Mouse (Mus musculus): ENCODE results near the gene Gramd1a.

Gene Gramd1a

GRCm38 (mm10) chr7:31155296-31156033, at the start of gene Gramd1a:
TSS of gene Gramd1a (minus strand) at chr7:31155896.
- DNase-seq (ENCODE audit: low spot score): peak; percentile 48

- DNase-seq (ENCODE audit: low spot score): no peak
These were observed 40.1 kb upstream of the Gramd1a start for GRCm38 (mm10) chr7:31195591-31196307.

DNA sequence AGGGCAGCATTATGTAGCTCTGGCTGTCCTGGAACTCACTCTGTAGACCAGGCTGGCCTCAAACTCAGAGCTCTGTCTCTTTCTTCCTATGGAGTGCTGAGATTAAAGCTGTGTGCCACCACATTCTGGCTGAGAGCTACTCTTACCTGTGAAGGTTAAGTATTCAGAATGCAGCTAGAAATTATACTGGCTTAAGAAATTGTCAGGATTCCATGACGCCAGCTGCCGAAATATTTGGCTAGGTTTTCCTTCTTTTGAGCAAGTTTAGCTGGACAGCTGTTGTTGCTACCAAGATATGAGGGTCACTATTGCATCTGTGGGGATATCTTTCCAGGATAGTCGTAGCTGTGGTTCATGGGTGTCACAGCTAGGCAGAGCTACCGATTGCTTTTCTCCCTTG, 29.0 kb upstream of the Gramd1a start:
- DNase-seq (ENCODE audit: low spot score): no peak

DNA sequence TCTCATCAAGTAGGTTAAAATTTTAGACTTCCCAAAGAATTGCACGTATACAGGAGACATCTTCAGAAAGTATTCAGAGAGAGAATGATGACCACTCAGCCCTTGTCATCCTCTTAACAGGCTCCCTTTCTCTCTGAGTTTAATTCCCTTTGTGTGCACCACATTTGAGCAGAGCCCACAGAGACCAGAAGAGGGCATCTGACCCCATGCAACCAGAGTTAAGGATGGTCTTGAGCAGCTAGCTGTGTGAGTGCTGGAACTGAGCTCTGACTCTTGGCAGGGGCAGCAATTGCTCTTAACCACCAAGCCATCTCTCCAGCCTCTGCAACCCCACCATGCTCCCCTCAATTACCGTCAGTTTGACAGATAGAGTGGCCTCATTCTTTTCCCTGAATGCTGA, 27.2 kb upstream of the Gramd1a start:
- no peak for DNase-seq (ENCODE audit: low spot score)

DNA sequence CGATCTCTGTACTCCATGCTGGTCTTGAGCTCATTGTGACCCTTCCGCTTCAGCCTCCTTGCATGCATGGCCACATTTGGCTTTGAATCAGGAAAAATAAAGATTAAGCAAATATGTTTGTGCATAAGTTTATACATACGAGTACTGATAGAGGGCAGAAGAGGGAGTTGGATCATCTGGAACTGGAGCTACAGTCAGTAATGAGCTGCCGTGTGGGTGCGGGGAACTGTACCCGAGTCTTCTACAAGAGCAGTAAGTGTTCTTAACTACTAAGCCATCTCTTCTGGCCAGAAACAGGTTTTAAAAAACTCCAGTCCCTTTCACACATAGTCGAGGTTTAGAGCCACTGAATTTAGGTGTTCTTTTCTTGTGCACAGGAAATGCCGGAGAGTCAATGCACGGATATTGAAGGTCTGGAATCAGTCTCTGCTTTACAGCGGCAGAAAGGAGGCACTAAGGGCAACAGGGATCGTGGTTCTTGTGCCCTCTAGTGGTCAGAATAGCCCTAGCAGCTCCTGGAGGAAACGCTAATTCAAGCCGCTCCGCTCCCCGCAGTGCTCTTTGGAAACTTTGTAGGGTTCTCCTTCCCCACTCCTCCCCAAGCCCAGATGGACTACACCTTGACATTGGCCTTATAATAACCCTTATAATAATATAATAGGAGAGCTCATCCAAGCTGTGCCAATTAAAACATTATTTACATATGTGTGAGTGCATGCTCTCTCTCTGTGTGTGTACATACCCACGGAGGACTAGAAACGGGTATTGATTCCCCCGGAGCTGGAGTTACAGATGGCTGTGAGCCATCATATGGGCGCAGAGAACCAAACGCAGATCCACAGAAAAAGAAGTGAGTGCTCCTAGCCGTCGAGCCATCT, 21.4 kb upstream of the Gramd1a start:
- DNase-seq (ENCODE audit: low spot score): peak; percentile 62

- no peak for DNase-seq (ENCODE audit: low spot score)
These were observed 19.4 kb upstream of the Gramd1a start for GRCm38 (mm10) chr7:31175096-31175495.

DNA sequence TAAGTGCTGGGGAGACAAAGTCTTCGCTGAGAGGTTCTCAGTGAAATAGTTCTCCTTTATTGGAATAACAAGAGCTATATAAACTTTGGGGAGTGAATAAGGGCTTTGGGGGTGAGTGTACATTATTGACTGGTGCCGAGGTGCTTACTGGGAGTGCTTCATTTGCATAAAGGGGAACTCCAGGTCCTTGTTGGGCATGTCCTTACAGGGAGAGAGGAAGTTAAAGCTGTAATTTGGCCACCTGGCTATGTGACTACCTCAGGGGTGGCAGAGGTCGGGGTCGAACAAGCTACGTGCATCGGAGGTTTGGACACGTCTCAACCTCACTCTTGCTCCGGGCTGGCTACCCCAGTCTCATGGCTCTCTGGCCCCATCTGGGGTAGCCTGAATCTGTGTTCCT, 18.8 kb upstream of the Gramd1a start:
- DNase-seq (ENCODE audit: low spot score): no peak

DNA sequence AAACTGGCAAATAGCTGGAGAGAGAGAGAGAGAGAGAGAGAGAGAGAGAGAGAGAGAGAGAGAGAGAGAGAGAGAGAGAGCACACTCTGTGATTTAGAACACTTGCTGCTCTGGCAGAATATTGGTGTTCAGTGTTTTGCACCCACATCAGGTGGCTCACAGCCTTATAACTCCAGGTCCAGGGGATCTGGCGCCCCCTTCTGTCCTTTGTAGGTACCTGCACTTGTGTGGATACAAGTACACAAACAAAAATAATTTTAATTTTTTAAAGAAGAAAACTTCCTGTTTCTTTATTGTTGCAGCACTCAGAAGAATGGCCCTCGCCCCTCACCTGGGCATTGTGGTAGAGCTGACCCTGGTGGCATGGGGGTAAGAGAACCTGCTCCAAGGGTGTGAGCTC, 16.5 kb upstream of the Gramd1a start:
- DNase-seq (ENCODE audit: low spot score): no peak

GRCm38 (mm10) chr7:31170520-31170919, 14.8 kb upstream of the Gramd1a start:
- no peak for DNase-seq (ENCODE audit: low spot score)

- no peak for DNase-seq (ENCODE audit: low spot score)
These were observed 12.7 kb upstream of the Gramd1a start for GRCm38 (mm10) chr7:31168412-31168811.

- DNase-seq (ENCODE audit: low spot score): no peak
These were observed 9.1 kb upstream of the Gramd1a start for GRCm38 (mm10) chr7:31164748-31165147.

- no peak for DNase-seq (ENCODE audit: low spot score)
These were observed 8.2 kb upstream of the Gramd1a start for GRCm38 (mm10) chr7:31163666-31164577.

- no peak for DNase-seq (ENCODE audit: low spot score)
These were observed 6.6 kb upstream of the Gramd1a start for GRCm38 (mm10) chr7:31162324-31162723.

- no peak for DNase-seq (ENCODE audit: low spot score)
These were observed 6.1 kb upstream of the Gramd1a start for GRCm38 (mm10) chr7:31161831-31162230.

DNA sequence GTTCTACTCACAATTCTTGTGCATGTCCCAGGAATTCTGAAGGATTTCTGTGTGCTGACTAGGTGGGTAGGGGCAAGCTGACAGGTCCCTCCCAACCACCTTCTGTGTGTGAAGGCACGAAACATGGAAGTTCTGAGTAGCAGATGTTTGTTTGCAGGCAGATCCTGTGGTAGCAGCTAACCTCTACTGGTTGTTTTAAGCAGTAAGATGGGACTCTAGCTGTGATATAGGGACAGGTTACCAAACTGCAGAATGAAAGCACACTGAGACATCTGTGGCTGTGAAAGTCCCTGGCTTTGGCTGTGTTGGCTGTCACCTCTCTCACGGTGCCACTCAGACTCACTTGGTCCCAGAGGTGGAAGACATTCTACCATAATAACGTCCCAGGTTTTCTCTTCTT, 5.5 kb upstream of the Gramd1a start:
- DNase-seq (ENCODE audit: low spot score): no peak

- DNase-seq (ENCODE audit: low spot score): no peak
These were observed 5.1 kb upstream of the Gramd1a start for GRCm38 (mm10) chr7:31160763-31161162.

DNA sequence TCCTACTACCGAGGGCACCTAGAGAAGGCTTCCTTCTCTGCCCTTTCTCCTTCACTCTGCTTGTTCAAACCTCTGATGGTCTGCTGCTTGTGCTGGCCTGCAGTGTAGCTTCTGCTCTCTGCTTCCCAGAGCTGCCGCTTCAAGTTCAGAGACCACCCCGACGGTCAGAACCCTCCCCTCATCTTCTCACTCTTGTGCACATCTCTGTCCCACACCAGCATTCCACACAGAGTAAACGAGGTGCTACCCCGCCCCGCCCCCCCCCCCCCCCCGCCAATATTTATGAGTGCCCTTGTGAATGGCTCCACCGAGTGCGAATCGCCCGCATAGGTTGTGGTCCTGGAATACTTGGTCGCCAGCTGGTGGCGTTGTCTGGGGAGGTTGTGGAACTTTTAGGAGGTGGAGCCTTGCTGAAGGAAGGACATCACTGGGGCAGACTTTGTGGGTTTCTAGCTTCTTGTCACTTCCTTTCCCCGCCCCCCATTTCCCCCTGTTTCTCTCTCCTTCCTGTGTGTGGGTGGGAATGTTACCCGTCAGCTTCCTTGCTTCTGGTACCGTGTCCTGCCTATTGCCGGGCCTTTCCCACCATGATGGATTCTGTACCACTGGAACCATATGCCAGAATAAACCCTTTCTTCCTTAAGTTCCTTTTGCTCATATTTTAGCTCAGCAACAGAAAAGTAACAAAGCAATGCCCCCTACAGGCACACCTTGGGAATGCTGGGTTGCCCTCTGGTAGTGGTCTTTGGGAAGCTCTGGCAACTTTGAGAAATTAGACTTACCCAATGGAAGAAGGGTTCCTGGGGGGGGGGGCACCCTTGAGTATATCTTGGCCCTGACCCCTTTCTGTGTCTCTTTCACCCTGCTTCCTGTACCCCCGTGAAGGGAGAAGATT, 585 bp upstream of the Gramd1a start:
- no peak for DNase-seq (ENCODE audit: low spot score)

GRCm38 (mm10) chr7:31153536-31154320, 2.0 kb downstream of the Gramd1a start:
- no peak for DNase-seq (ENCODE audit: low spot score)

Measured in ovary, postnatal 36 days (tissue).